Mouse (Mus musculus) limb, embryonic 15.5 days (tissue): Measurements from ENCODE around the gene Acer3. TPM values are rescaled to one million over a fixed set of nuclear protein-coding genes. Genes with fewer than 3 reads are reported as not detected.
A peak's percentile ranks its signal among the peaks of the same experiment; 100 is the strongest.

Experiments
- ATAC-seq: fragments of 200-750 bp; cut with Nextera tagmentation; 2 replicates; pipeline ENCODE4 v1.8.0; 2017; ENCODE audit warnings: low read depth, moderate TSS enrichment; ENCODE audit not compliant: insufficient number of reproducible peaks, low FRiP score, low TSS enrichment
- H3K27ac ChIP-seq: fragments of 300-500 bp; sonication (generic); 2 replicates; pipeline ENCODE4 v1.5.1; 2015; ENCODE audit warnings: moderate library complexity, mild to moderate bottlenecking, inconsistent platforms
- H3K27me3 ChIP-seq: fragments of 300-500 bp; sonication (generic); 2 replicates; pipeline ENCODE4 v1.6.1; 2015; ENCODE audit warnings: inconsistent platforms
- H3K36me3 ChIP-seq: fragments of 300-500 bp; sonication (generic); 2 replicates; pipeline ENCODE4 v1.6.1; 2015; ENCODE audit warnings: inconsistent platforms
- H3K4me1 ChIP-seq: fragments of 300-500 bp; sonication (generic); 2 replicates; pipeline ENCODE4 v1.6.1; 2015; ENCODE audit warnings: inconsistent platforms
- H3K4me2 ChIP-seq: fragments of 300-500 bp; sonication (generic); 2 replicates; pipeline ENCODE4 v1.6.1; 2015; ENCODE audit warnings: mild to moderate bottlenecking, inconsistent platforms
- H3K4me3 ChIP-seq: fragments of 300-500 bp; sonication (generic); 2 replicates; pipeline ENCODE4 v1.5.1; 2015; ENCODE audit warnings: mild to moderate bottlenecking, inconsistent platforms
- H3K9ac ChIP-seq: fragments of 300-500 bp; sonication (generic); 2 replicates; pipeline ENCODE4 v1.6.1; 2015; ENCODE audit warnings: inconsistent platforms
- H3K9me3 ChIP-seq: fragments of 300-500 bp; sonication (generic); 2 replicates; pipeline ENCODE4 v1.6.1; 2016; ENCODE audit warnings: inconsistent platforms
- WGBS: fragments of 180-500 bp; shearing (Covaris S2); methylation state at CpG from one replicate; pipeline ENCODE4 v1.1.7; 2015; 5-methylcytosine and 5-hydroxymethylcytosine counted together
- polyA plus RNA-seq: library from polyadenylated mRNA; unstranded; fragments of >200 nt; fragmentation: Nextera tagmentation; extraction: Ambion mirVana; gene quantifications from 2 replicates; pipeline ENCODE4 v1.2.1, GENCODE M21; 2015

Acer3 gene
- polyA plus RNA-seq, 1 experiment from 2014 or later: 47.2 TPM

DNA sequence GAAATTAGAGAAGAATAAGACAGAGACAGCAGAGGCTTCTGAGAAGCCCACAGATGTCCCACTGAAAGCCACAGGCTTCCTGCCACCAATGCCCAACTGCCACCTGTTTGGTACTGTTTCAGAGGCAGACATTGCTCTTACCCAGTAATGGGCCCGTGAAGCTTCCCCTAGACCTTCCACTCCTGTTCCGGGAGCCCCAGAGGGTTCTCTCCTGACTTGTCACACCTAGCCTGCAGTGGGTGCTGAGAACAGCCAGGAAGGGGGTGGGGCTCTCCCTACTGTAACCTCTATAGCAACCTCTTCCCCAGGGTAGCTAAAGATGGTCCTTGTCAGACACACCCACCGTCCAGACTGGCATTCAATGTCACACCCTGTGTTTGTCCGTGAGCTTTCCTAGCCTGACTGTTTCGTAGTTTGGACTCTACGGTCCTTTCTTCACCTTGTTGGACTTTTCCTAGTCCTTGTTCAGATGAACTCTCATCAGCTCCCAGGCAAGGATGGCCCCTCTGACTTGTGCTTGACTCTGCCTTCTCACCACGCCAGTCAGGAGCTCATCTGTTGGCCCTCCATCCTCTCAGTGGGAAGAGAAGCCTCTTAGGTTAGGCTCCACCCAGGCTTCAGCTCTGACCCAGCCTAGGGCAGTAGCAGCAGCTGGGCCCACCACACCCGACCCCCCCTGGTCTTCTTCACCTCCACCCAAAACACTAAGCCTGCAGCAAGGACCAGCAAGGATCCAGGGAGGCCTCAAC, 144.5 kb downstream of the Acer3 start:
- Histone ChIP-seq H3K9ac (no peak overlapping the region), H3K36me3 (no peaks in the 10 kb centered on the region), H3K27ac (no peak overlapping the region), H3K9me3 (no peaks in the 10 kb centered on the region), H3K4me2 (0 out of 2 replicates have a peak overlapping the region, but pooled peaks have one; percentile 79), H3K27me3 (no peaks in the 10 kb centered on the region), H3K4me1 (peaks cover 25% of the 10 kb centered on the region), H3K4me3 (no peak overlapping the region)
- WGBS: 67% methylated on average over 8 of the region's 8 CpGs
- no peak for ATAC-seq

DNA sequence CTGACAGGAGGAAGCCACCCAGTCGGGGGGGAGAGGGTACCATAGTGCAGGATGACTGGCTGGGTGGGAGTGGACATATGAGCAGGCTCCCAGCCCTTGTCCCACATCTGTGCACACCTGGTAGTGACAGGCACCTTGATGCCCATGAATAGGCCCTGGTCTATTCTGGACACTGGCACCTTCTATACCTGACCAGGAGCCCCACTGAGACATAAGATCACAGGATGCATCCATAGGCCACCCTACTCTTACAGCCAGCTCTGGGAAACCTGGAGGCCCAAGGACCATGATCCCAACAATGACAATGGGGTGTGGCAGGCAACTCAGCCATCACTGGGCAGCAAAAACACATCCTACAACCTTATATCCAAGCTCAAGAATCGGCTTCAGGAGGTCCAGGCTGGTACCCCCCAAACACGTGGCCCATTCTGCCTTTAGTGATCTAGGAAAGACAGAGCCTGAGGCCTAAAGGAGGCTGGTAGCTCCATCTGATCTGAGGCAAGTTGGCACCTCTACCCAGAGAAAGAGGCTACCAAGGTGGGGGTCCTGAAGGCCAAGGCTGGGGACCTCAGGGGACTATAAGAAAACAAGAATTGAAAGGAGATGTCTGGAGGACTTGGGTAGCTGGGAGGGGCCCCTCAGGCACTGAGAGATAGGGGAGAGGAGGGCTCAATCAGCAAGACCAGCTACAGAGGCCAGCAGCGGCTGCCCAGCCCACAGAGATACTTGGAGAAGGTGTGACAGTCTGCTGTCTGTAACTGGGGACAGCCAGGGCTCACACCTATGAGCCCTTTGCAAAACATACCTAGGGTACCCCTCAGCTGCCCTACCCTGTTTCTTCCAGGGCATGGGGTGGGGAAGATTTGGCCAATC, 145.9 kb downstream of the Acer3 start:
- 77% methylated on average over 4 of the region's 4 CpGs for WGBS

DNA sequence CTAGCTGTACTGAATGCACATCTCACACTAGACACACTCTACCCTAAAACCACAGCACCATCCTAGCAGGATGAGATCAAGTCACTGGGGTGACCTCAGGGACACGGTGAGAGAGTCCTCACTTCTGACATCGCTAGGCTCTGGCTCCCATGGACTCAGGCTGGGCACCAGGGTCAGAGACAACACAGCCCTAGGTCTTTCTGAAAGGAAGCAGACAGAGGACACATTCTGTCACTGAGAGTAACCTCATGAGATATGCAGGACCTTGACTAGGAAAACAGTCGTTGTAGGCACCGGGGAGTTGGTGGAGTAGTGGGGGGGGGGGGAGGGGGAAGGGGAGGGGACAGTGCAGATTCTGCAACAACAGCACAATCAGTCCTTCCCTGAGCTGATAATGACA, 147.6 kb downstream of the Acer3 start:
- H3K36me3 ChIP-seq: no peaks in the 10 kb centered on the region
- H3K27me3 ChIP-seq: no peaks in the 10 kb centered on the region
- H3K4me2 ChIP-seq: no peak overlapping the region
- no peak for ATAC-seq
- H3K4me1 ChIP-seq: peaks cover 36% of the 10 kb centered on the region
- H3K9ac ChIP-seq: no peak overlapping the region
- 59% methylated on average over 4 of the region's 4 CpGs for WGBS
- no peak overlapping the region for H3K27ac ChIP-seq
- no peak overlapping the region for H3K4me3 ChIP-seq
- H3K9me3 ChIP-seq: no peaks in the 10 kb centered on the region

More for the DNA sequence above, 145.9 kb downstream of the Acer3 start:
- Histone ChIP-seq H3K4me1 (peaks cover 36% of the 10 kb centered on the region), H3K9ac (no peak overlapping the region), H3K4me2 (no peak overlapping the region), H3K27me3 (no peaks in the 10 kb centered on the region), H3K4me3 (no peak overlapping the region), H3K9me3 (no peaks in the 10 kb centered on the region), H3K36me3 (no peaks in the 10 kb centered on the region), H3K27ac (no peak overlapping the region)
- no peak for ATAC-seq

DNA sequence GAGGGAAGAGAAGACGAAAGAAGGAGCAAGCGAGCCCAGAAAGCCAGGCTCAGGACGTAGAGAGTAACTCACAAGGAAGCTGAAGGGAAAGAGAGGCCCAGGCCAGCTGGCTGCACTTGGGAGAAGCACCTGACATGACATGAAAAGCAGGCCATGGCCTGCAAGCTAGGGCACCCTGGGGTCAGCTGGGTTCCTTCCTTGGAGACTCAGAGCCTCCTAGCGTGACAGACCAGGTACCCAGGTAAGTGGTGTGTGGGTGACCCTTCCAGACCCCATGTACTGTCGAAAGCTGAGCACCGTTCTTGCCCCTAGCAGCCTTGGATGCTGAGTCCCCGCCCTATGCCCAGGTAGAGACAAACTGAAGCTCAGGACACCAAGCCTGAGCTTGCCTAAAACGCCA, 148.3 kb downstream of the Acer3 start:
- Histone ChIP-seq H3K4me2 (no peak overlapping the region), H3K9ac (no peak overlapping the region), H3K27ac (0 out of 2 replicates have a peak overlapping the region, but pooled peaks have one; percentile 38), H3K4me3 (no peak overlapping the region), H3K4me1 (peaks cover 31% of the 10 kb centered on the region), H3K9me3 (no peaks in the 10 kb centered on the region), H3K36me3 (no peaks in the 10 kb centered on the region), H3K27me3 (no peaks in the 10 kb centered on the region)
- 71% methylated on average over 8 of the region's 8 CpGs for WGBS
- no peak for ATAC-seq

DNA sequence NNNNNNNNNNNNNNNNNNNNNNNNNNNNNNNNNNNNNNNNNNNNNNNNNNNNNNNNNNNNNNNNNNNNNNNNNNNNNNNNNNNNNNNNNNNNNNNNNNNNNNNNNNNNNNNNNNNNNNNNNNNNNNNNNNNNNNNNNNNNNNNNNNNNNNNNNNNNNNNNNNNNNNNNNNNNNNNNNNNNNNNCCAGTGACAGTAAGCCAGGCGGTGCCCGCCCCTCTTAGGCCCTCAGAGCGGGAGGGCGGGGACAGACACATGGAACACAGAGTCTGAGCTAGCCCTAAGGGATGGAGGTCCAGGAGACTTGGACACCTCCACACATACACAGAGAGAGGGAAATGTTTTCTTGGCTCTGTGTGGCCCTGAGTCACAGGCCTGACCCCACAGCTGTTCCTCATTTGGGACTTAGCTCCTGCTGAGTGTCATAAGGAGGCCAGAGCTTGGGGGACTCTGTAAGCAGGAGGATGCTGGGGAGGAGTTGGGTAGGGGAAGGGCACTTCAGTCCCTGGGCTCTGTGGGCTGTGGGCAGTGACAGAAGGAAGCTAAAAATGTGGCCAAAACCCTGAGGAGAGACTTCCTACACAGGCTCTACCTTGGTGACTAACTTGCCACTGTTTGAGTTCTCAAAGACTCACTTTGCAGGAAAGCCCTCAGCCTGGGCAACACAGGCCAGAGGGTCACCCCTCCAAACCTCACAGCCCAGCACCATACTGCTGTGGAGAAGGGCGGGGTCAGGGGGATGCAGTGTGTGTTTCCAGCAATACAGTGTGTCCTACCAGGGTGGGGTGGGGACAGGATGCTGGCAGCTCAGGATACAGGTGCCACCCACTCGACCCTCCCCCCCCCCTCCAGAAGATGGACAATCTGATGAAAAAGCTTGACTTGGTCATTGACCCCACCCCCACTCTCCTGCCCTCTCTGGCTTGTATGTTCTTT, 149.6 kb downstream of the Acer3 start:
- peak overlapping the region; percentile 61 for H3K27ac ChIP-seq
- WGBS: 46% methylated on average over 5 of the region's 6 CpGs

DNA sequence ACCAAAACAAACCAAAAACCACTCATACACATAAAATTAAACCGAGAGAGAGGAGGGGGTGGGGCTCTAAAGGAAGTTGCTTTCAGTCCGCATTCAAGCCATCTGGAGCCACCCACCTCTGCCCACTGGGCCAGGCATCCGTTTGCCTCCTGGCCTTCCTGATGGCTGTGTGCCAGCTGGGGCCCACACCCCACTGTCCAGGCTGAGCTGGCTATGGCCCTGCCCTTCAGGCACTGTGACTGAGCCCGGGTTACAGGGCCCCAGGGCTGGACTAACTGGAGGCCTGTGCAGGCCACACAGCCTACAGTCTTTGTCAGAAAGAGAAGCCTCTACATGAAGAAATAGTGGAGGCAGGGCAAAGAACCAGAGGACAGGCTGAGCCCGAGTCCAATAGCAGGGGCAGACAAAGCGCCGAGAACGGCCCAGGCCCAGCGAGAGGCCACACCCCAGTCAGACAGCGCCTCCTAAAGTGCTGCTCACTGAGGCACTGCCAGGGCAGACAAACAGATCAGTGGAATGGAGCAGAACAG, 155.9 kb downstream of the Acer3 start:
- ATAC-seq: peak; percentile 45; the same call in 1 of the 2 replicates
- no peaks in the 10 kb centered on the region for H3K36me3 ChIP-seq
- H3K27ac ChIP-seq: peak overlapping the region; percentile 65
- no peaks in the 10 kb centered on the region for H3K27me3 ChIP-seq
- peaks cover 35% of the 10 kb centered on the region for H3K4me1 ChIP-seq
- WGBS: 41% methylated on average over 10 of the region's 10 CpGs
- no peak overlapping the region for H3K9ac ChIP-seq
- H3K4me2 ChIP-seq: no peak overlapping the region
- H3K4me3 ChIP-seq: no peak overlapping the region
- H3K9me3 ChIP-seq: no peaks in the 10 kb centered on the region

More for the DNA sequence above, 149.6 kb downstream of the Acer3 start:
- no peaks in the 10 kb centered on the region for H3K36me3 ChIP-seq
- no peak overlapping the region for H3K9ac ChIP-seq
- ATAC-seq: 0 out of 2 replicates have a peak, but pooled peaks have one; percentile 35
- H3K4me2 ChIP-seq: no peak overlapping the region
- peaks cover 21% of the 10 kb centered on the region for H3K4me1 ChIP-seq
- H3K4me3 ChIP-seq: no peak overlapping the region
- no peaks in the 10 kb centered on the region for H3K27me3 ChIP-seq
- H3K9me3 ChIP-seq: no peaks in the 10 kb centered on the region

DNA sequence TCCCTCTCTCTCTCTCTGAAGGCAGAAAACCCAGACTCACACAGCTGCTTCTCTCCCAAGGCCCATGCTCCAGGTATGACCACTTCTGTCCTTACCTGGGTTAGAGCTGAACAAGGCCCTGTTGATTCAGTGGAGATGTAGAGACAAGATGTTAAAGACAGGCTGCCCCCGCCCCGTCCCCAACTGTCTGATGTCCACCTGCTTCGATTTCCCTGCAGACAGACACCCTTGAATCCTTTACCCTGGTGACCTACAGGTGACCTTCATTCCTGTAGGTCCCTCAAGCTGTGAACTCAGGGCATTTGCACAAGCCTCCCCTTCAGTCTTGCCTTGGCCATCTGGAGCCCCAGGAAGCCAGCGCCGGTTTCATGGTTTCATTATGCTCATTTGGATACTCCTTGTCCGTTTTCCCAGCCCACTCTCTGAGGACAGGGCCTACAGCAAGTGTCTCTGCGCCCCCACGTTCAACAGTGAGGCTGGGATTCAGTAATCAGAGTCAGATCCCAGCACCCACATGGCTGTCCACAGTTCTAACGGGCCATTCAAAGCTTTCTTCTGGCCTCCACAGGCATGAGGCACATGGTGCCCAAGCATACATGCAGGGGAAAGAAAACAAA, 156.5 kb downstream of the Acer3 start:
- no peaks in the 10 kb centered on the region for H3K36me3 ChIP-seq
- peak overlapping the region; percentile 65 for H3K27ac ChIP-seq
- no peak for ATAC-seq
- no peak overlapping the region for H3K9ac ChIP-seq
- H3K9me3 ChIP-seq: no peaks in the 10 kb centered on the region
- 67% methylated on average over 9 of the region's 9 CpGs for WGBS
- H3K4me1 ChIP-seq: peaks cover 40% of the 10 kb centered on the region
- H3K4me3 ChIP-seq: no peak overlapping the region
- no peaks in the 10 kb centered on the region for H3K27me3 ChIP-seq
- H3K4me2 ChIP-seq: no peak overlapping the region

DNA sequence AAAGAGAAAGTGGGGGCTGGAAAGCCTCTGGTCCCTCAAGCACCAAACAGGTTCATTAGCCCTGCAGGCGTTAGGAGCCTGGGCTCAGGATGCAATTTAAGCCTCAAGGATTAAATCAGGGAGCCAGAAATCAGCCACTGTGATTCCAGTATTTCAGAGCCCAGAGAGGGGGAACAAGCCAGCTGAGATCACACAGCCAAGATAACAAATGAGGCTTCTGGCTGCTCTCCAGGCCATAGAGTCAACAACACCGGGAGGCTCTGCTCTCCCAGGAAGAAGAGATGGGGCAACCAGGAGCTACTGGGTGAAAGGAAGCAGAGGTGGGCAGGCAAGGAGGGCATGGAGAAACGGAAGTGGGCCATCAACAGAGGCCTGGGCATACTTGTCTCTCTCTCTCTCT, 157.3 kb downstream of the Acer3 start:
- 43% methylated on average over 3 of the region's 3 CpGs for WGBS
- Histone ChIP-seq H3K9me3 (no peaks in the 10 kb centered on the region), H3K4me3 (no peak overlapping the region), H3K4me2 (no peak overlapping the region), H3K36me3 (no peaks in the 10 kb centered on the region), H3K4me1 (peaks cover 46% of the 10 kb centered on the region), H3K27ac (no peak overlapping the region), H3K9ac (no peak overlapping the region), H3K27me3 (no peaks in the 10 kb centered on the region)
- ATAC-seq: no peak

DNA sequence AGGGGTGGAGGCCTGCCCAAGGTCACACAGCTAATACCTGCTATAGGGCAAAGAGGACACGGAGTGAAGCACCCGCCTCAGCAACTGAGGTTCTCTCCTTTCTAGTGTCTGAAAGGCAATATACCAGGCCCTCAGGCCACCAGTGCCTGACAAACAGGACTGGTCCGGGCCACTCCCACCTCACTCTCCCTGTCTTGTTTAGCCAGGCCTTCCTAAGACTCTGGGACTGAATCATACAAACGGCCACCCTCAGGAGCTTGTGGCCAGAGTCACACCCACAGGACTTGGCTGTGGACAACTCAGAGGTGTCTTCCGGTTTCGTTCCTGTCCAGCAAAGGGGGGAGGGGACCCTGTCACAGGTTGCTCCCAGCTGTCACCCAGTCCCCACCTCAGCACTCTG, 158.8 kb downstream of the Acer3 start:
- WGBS: 74% methylated on average over 6 of the region's 6 CpGs
- no peak for ATAC-seq
- Histone ChIP-seq H3K27ac (no peak overlapping the region), H3K4me1 (peaks cover 55% of the 10 kb centered on the region), H3K9ac (no peak overlapping the region), H3K36me3 (no peaks in the 10 kb centered on the region), H3K27me3 (no peaks in the 10 kb centered on the region), H3K4me3 (no peak overlapping the region), H3K9me3 (no peaks in the 10 kb centered on the region), H3K4me2 (no peak overlapping the region)

DNA sequence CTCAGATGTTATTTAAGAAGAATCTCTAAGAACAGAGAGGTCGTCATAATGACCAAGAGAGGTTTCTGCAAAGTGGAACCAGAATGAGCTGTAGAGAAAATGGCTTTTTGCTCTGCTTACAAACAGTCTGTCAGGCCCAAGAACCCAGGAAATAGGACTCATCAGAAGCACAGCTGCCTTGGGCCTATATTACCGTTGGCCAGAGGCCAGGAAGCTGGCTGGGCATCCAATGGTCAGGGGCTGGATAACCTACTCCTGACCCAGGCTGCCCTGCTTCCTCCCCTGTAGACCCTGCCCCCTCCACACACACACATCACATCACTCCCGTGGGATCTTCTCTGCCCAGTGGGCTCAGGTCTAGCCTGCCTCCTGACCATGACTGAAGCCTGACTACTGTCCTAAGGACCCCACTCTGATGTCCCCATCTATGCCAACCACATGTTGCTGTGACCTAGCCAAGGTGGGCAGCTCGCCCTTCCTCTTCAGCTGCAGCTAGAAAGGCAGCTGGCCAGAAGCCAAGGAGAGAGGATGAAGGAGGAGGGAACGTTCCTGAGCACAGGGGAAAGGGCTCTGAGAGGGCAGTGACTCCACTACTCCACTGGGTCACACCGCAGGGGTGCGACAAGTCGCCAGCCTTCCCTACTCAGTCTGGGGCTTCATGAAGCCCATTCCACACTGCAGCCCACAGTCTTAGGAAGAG, 160.8 kb downstream of the Acer3 start:
- no peak for ATAC-seq
- WGBS: 43% methylated on average over 8 of the region's 8 CpGs
- H3K36me3 ChIP-seq: no peaks in the 10 kb centered on the region
- no peaks in the 10 kb centered on the region for H3K27me3 ChIP-seq
- no peak overlapping the region for H3K9ac ChIP-seq
- H3K9me3 ChIP-seq: no peaks in the 10 kb centered on the region
- peaks cover 60% of the 10 kb centered on the region for H3K4me1 ChIP-seq
- H3K4me2 ChIP-seq: no peak overlapping the region
- no peak overlapping the region for H3K27ac ChIP-seq
- H3K4me3 ChIP-seq: no peak overlapping the region
